Mouse (Mus musculus) hematopoietic stem cell, adult 5-6 weeks (primary cell): ENCODE measurements around the gene Myh14. TPM values are rescaled to one million over a fixed set of nuclear protein-coding genes. Genes with fewer than 3 reads are reported as not detected.

Experiments used
- ATAC-seq, 2 experiments: fragments of 125-278 bp in 1 of 2; replicated peaks in 1 of 2; 2 replicates each; pipeline ENCODE4 v1.8.0; 2016 to 2017; ENCODE audit warnings: inconsistent platforms in 2 of 2, mild to moderate bottlenecking in 2 of 2, moderate number of reproducible peaks in 2 of 2, low read depth in 1 of 2, moderate TSS enrichment in 1 of 2; ENCODE audit not compliant: low FRiP score in 2 of 2, poor library complexity in 2 of 2, severe bottlenecking in 2 of 2, insufficient read depth in 1 of 2, low TSS enrichment in 1 of 2
- total RNA-seq: library from RNA; stranded (forward); fragments of 172-1452, 232-1000 nt; gene quantifications from 2 replicates; pipeline ENCODE4 v1.2.3, GENCODE M21; 2017

The Myh14 gene
- total RNA-seq, 1 experiment from 2014 or later = 0.10 TPM

GRCm38 (mm10) chr7:44572956-44573484 is 97.6 kb downstream of the Myh14 start:
- no peak for ATAC-seq

GRCm38 (mm10) chr7:44572213-44572701 is 98.4 kb downstream of the Myh14 start, which contains the start of gene Napsa:
Gene Napsa, plus strand, starts transcription at chr7:44572380.
- ATAC-seq = peak; percentile 89 to 91

- no peak for ATAC-seq
Measured at GRCm38 (mm10) chr7:44571811-44572210, 98.8 kb downstream of the Myh14 start.

- no peak for ATAC-seq
Measured at GRCm38 (mm10) chr7:44570989-44571388, 99.7 kb downstream of the Myh14 start.

GRCm38 (mm10) chr7:44568803-44569202 is 101.8 kb downstream of the Myh14 start:
- no peak for ATAC-seq

GRCm38 (mm10) chr7:44565414-44565813 is 105.2 kb downstream of the Myh14 start:
- peak in 1 of 2 experiments; percentile 47; a peak in 1 of 4 replicates for ATAC-seq

- no peak for ATAC-seq
Measured at GRCm38 (mm10) chr7:44564486-44564885, 106.2 kb downstream of the Myh14 start.

- ATAC-seq = no peak
Measured at GRCm38 (mm10) chr7:44563284-44563683, 107.4 kb downstream of the Myh14 start.

GRCm38 (mm10) chr7:44560435-44561400 is 109.9 kb downstream of the Myh14 start:
- peak; percentile 76 to 79; a peak in 3 of 4 replicates for ATAC-seq

GRCm38 (mm10) chr7:44557629-44558028 is 113.0 kb downstream of the Myh14 start:
- no peak for ATAC-seq

Other genes starting within 250 kb of the Myh14 start
- not detected in 2 replicates for gene Lrrc4b, start 241.8 kb downstream of the Myh14 start, total RNA-seq
- not detected in 2 replicates for gene Aspdh, start 205.5 kb downstream of the Myh14 start, total RNA-seq
- gene Josd2, start 202.9 kb downstream of the Myh14 start, total RNA-seq = 19.0 and 20.4 TPM in 2 replicates
- 30.3 and 44.3 TPM in 2 replicates for gene Emc10, start 174.3 kb downstream of the Myh14 start, total RNA-seq
- gene Fam71e1, start 174.3 kb downstream of the Myh14 start, total RNA-seq = 17.6 TPM in 1 of 2 replicates, not detected in the other
- gene Mybpc2, start 146.2 kb downstream of the Myh14 start, total RNA-seq = not detected in 2 replicates
- 0.25 TPM in 1 of 2 replicates, not detected in the other for gene Spib, start 138.8 kb downstream of the Myh14 start, total RNA-seq
- 57.7 and 60.3 TPM in 2 replicates for gene Pold1, start 122.0 kb downstream of the Myh14 start, total RNA-seq
- gene Nr1h2, start 116.9 kb downstream of the Myh14 start, total RNA-seq = 80.0 and 105 TPM in 2 replicates
- gene Napsa, start 98.5 kb downstream of the Myh14 start, total RNA-seq = 55.1 and 74.2 TPM in 2 replicates
- gene Kcnc3, start 80.2 kb downstream of the Myh14 start, total RNA-seq = 0.50 TPM in 1 of 2 replicates, not detected in the other
- not detected in 2 replicates for gene Izumo2, start 37.9 kb upstream of the Myh14 start, total RNA-seq
- 67.1 and 70.6 TPM in 2 replicates for gene Vrk3, start 77.6 kb upstream of the Myh14 start, total RNA-seq
- gene Zfp473, start 80.2 kb upstream of the Myh14 start, total RNA-seq = 3.5 and 3.9 TPM in 2 replicates
- 96.9 and 114 TPM in 2 replicates for gene Nup62, start 145.2 kb upstream of the Myh14 start, total RNA-seq
- gene Il4i1, start 145.5 kb upstream of the Myh14 start, total RNA-seq = 1.3 TPM in 1 of 2 replicates, not detected in the other
- 3.1 and 3.3 TPM in 2 replicates for gene Atf5, start 145.8 kb upstream of the Myh14 start, total RNA-seq
- gene Akt1s1, start 178.1 kb upstream of the Myh14 start, total RNA-seq = 32.6 and 38.0 TPM in 2 replicates
- 21.6 and 29.3 TPM in 2 replicates for gene Tbc1d17, start 178.2 kb upstream of the Myh14 start, total RNA-seq
- 27.8 and 30.0 TPM in 2 replicates for gene Pnkp, start 186.3 kb upstream of the Myh14 start, total RNA-seq
- gene Ptov1, start 198.9 kb upstream of the Myh14 start, total RNA-seq = 41.8 and 54.1 TPM in 2 replicates
- 6.7 and 11.8 TPM in 2 replicates for gene Med25, start 221.9 kb upstream of the Myh14 start, total RNA-seq
- 33.3 and 39.8 TPM in 2 replicates for gene Fuz, start 225.2 kb upstream of the Myh14 start, total RNA-seq